Mouse (Mus musculus) E14TG2a.4 (cell line): ENCODE measurements around the gene 0610040J01Rik.

Source experiments
- CTCF ChIP-seq: conservative IDR thresholded peaks from 2 replicates; pipeline ENCODE4 v1.5.1; 2014; ENCODE audit warnings: low read length
- NANOG ChIP-seq: IDR thresholded peaks from 2 replicates; pipeline ENCODE4 v1.6.1; 2014; ENCODE audit warnings: borderline replicate concordance, low read length, mixed read lengths

- TF ChIP-seq CTCF: no peak
- no peak for TF ChIP-seq NANOG
Measured at GRCm38 (mm10) chr5:63833955-63834354, 21.8 kb downstream of the 0610040J01Rik start.
